Mouse (Mus musculus) spleen, postnatal 0 days (tissue): ENCODE data around the gene Msmo1. TPM values are rescaled to one million over a fixed set of nuclear protein-coding genes. Genes with fewer than 3 reads are reported as not detected.

Source experiments
- polyA plus RNA-seq: library from polyadenylated mRNA; unstranded; fragments of >200 nt; fragmentation: Nextera tagmentation; extraction: Ambion mirVana; gene quantifications from 2 replicates; pipeline ENCODE4 v1.2.1, GENCODE M21; 2015

Msmo1 gene
- polyA plus RNA-seq: 18.1 and 18.3 TPM in 2 replicates

DNA sequence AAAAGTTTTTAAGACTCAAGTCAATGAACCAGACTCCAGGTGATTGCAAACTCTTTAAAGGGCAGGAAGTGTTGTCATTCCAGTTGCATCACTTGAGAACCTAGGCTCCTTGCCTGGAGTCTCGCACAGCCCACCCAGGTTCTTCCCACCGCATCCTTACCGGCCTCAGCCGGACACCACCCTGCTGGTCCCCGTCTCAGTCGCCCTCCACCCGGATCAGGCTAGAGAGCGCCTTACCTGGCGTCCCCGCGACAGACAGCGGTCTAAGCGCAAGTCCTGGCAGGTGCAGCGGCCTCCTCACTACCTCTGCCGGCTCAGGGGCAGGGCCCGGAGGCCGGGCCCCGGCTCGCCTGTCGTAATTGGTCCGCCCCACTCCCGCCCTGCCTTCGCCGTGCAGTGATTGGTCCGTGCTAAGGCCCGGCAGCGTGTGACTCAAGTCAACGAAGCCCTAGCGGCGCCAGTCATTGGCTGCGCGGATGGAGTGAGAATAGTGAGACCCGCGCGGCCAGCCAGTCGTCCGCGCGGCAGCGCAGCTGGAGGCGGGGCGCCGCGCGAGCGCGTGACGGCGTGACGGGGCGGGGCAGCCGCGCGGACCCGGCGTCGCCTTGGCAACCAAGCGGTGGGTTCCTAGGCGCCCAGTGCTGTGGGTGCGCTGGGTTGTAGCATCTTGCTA is at the start of gene Msmo1:
Gene Msmo1 (minus strand): TSS at position 522 of the 673 bp plus-strand sequence.

GRCm38 (mm10) chr8:64692651-64693201 is 40.9 kb downstream of the Msmo1 start, which contains the start of gene Cpe:
Gene Cpe (minus strand): TSS chr8:64693054.

Other genes with a start within 250 kb of the Msmo1 start
- gene Cpe, start 40.7 kb downstream of the Msmo1 start, polyA plus RNA-seq: 32.6 and 33.5 TPM in 2 replicates
- gene Klhl2, start 116.2 kb upstream of the Msmo1 start, polyA plus RNA-seq: 5.8 and 6.5 TPM in 2 replicates
- 28.6 and 31.4 TPM in 2 replicates for gene Tmem192, start 213.4 kb upstream of the Msmo1 start, polyA plus RNA-seq